Mouse (Mus musculus) testis, adult 2 months (tissue): ENCODE results near the gene Yipf3. TPM values are rescaled to one million over a fixed set of nuclear protein-coding genes. Genes with fewer than 3 reads are reported as not detected.

Experiments
- H3K27ac ChIP-seq: fragments of 200-500 bp; 2 replicates; pipeline ENCODE4 v1.5.1; 2012; ENCODE audit warnings: low read depth, low read length; ENCODE audit not compliant: control insufficient read depth, insufficient read depth
- H3K27me3 ChIP-seq: fragments of 200-500 bp; 2 replicates; pipeline ENCODE4 v1.6.1; 2012; ENCODE audit warnings: mild to moderate bottlenecking, low read length, moderate library complexity; ENCODE audit not compliant: control insufficient read depth, insufficient read depth
- H3K36me3 ChIP-seq: fragments of 200-500 bp; 2 replicates; pipeline ENCODE4 v1.6.1; 2012; ENCODE audit warnings: mild to moderate bottlenecking, low read length; ENCODE audit not compliant: control insufficient read depth, insufficient read depth
- H3K4me1 ChIP-seq: fragments of 200-500 bp; 2 replicates; pipeline ENCODE4 v1.6.1; 2012; ENCODE audit warnings: low read length; ENCODE audit not compliant: control insufficient read depth, insufficient read depth
- H3K4me3 ChIP-seq: fragments of 200-500 bp; 2 replicates; pipeline ENCODE4 v1.5.1; 2012; ENCODE audit warnings: low read depth, mild to moderate bottlenecking, low read length, moderate library complexity, mixed read lengths; ENCODE audit not compliant: control insufficient read depth
- CTCF ChIP-seq: fragments of 200-500 bp; IDR thresholded peaks from 2 replicates; pipeline ENCODE4 v1.5.1; 2012; ENCODE audit warnings: low read depth, mild to moderate bottlenecking, inconsistent platforms, low read length, moderate library complexity; ENCODE audit not compliant: control insufficient read depth, insufficient read depth, insufficient replicate concordance
- POLR2A ChIP-seq: fragments of 200-500 bp; IDR thresholded peaks from 2 replicates; pipeline ENCODE4 v1.6.1; 2012; ENCODE audit warnings: low read depth, mild to moderate bottlenecking, inconsistent platforms, low read length, moderate library complexity; ENCODE audit not compliant: control insufficient read depth
- polyA plus RNA-seq: library from polyadenylated mRNA; depleted of rRNA; stranded (reverse); fragments of >200 nt; gene quantifications from 2 replicates; pipeline ENCODE4 v1.2.3, GENCODE M21; 2012

Yipf3 gene
- polyA plus RNA-seq, 1 experiment = 75.4 TPM

- no peak overlapping the region for H3K27ac ChIP-seq
- H3K4me3 ChIP-seq = peak overlapping the region; percentile 85
- TF ChIP-seq CTCF = no peak
- no peak for TF ChIP-seq POLR2A
- no peaks in the 10 kb centered on the region; the same call in none of the 2 replicates for H3K36me3 ChIP-seq
- H3K27me3 ChIP-seq = no peaks in the 10 kb centered on the region
- no peaks in the 10 kb centered on the region; the same call in none of the 2 replicates for H3K4me1 ChIP-seq
Observed at GRCm38 (mm10) chr17:46255147-46255546, 7.3 kb downstream of the Yipf3 start.

- Histone ChIP-seq H3K27ac (no peak overlapping the region), H3K4me1 (no peaks in the 10 kb centered on the region; the same call in none of the 2 replicates), H3K4me3 (no peak overlapping the region), H3K27me3 (no peaks in the 10 kb centered on the region), H3K36me3 (no peaks in the 10 kb centered on the region; the same call in none of the 2 replicates)
- TF ChIP-seq CTCF (no peak), POLR2A (no peak)
Observed at GRCm38 (mm10) chr17:46258279-46259053, 10.6 kb downstream of the Yipf3 start.

- Histone ChIP-seq H3K27ac (no peak overlapping the region), H3K36me3 (no peaks in the 10 kb centered on the region; the same call in none of the 2 replicates), H3K4me1 (no peaks in the 10 kb centered on the region; the same call in none of the 2 replicates), H3K4me3 (no peak overlapping the region), H3K27me3 (no peaks in the 10 kb centered on the region)
- no peak for TF ChIP-seq CTCF
- TF ChIP-seq POLR2A = no peak
Observed at GRCm38 (mm10) chr17:46259675-46260074, 11.8 kb downstream of the Yipf3 start.

GRCm38 (mm10) chr17:46262201-46262694 is 14.4 kb downstream of the Yipf3 start:
- TF ChIP-seq POLR2A (no peak), CTCF (no peak)
- no peak overlapping the region for H3K4me3 ChIP-seq
- H3K4me1 ChIP-seq = no peaks in the 10 kb centered on the region
- no peak overlapping the region for H3K27ac ChIP-seq
- H3K27me3 ChIP-seq = no peaks in the 10 kb centered on the region
- no peaks in the 10 kb centered on the region; the same call in 1 of the 2 replicates for H3K36me3 ChIP-seq

- Histone ChIP-seq H3K27me3 (no peaks in the 10 kb centered on the region), H3K27ac (no peak overlapping the region), H3K4me3 (no peak overlapping the region), H3K4me1 (no peaks in the 10 kb centered on the region; the same call in 1 of the 2 replicates), H3K36me3 (no peaks in the 10 kb centered on the region)
- no peak for TF ChIP-seq CTCF
- no peak for TF ChIP-seq POLR2A
Observed at GRCm38 (mm10) chr17:46265502-46265901, 17.6 kb downstream of the Yipf3 start.

- H3K27me3 ChIP-seq = no peaks in the 10 kb centered on the region
- no peak overlapping the region for H3K27ac ChIP-seq
- no peaks in the 10 kb centered on the region for H3K36me3 ChIP-seq
- H3K4me3 ChIP-seq = no peak overlapping the region
- no peaks in the 10 kb centered on the region; the same call in 1 of the 2 replicates for H3K4me1 ChIP-seq
- TF ChIP-seq CTCF (peak; percentile 58; the same call in 1 of the 2 replicates), POLR2A (no peak)
Observed at GRCm38 (mm10) chr17:46265918-46266618, 18.2 kb downstream of the Yipf3 start.

- Histone ChIP-seq H3K27me3 (no peaks in the 10 kb centered on the region), H3K4me1 (no peaks in the 10 kb centered on the region; the same call in 1 of the 2 replicates), H3K36me3 (no peaks in the 10 kb centered on the region), H3K4me3 (no peak overlapping the region), H3K27ac (no peak overlapping the region)
- no peak for TF ChIP-seq POLR2A
- TF ChIP-seq CTCF = no peak
Observed at GRCm38 (mm10) chr17:46266986-46267385, 19.1 kb downstream of the Yipf3 start.
